ENCODE assay signal across 1 mouse cellular context in the genomic region with DNA sequence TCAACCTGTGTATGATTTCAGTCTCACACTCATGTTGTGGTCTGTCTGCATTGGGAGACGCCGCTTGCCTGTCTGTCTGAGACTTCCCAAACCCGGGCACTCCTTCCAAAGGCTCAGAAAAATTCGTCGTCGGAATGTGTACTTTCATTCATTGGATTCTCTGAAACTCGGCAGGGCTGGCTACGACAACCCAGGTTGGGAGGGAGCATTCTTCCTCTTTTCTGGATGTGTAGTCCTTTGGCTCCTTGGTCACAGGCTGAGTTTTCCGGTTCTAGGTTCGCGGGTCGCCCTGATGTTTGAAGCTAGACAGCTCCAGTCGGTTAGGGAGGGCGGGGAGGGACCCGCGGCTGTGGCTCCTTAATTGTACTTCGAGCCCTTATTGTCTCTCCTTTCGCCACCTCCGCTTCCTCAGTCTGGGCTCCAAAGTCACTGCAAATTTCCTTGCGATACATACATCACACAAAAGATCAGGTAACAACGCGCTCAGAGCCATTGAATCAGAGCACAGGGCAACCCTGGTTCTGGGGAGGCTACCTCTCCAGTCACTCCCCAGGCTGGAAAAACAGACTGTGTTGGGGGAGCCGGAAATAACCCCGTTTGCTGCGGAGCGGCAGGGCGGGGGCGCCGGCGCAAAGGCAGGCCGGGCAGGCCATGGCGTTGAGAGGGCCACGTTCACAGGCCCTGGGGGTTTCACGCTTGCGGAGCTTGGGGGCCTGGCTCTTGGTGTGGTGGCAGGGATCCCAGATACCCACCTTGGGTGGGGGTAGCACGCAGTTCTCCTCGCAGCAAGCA.
TF ChIP-seq lines count a peak whose summit lies in the region.

No protein-coding gene starts in this region.

TF ChIP-seq in C2C12, 6 proteins besides CTCF, POLR2A, EP300 and RAD21:
- TF ChIP-seq MYOD1 (IDR thresholded peaks at IDR 0.05; ENCODE audit: control insufficient read depth, insufficient read length, low read depth) (no peak), USF1 (IDR thresholded peaks at IDR 0.05; ENCODE audit: low read depth) (no peak), FOSL1 (IDR thresholded peaks at IDR 0.05; ENCODE audit: insufficient read depth, low read length, poor library complexity, severe bottlenecking) (no peak), MYOG (IDR thresholded peaks at IDR 0.05; ENCODE audit: control insufficient read depth, extremely low read depth, insufficient read length) (no peak), CEBPB (IDR thresholded peaks at IDR 0.05; ENCODE audit: low read depth) (no peak), MAX (IDR thresholded peaks at IDR 0.05) (no peak)
